Mouse (Mus musculus) stomach, postnatal 0 days (tissue): ENCODE measurements around the gene Tle4. TPM values are rescaled to one million over a fixed set of nuclear protein-coding genes. Genes with fewer than 3 reads are reported as not detected.

ENCODE experiments used
- ATAC-seq: fragments of 200-750 bp; cut with Nextera tagmentation; 2 replicates; pipeline ENCODE4 v1.8.0; 2017; ENCODE audit not compliant: low FRiP score, low TSS enrichment
- DNase-seq: peaks from one replicate; pipeline ENCODE4 v3.0.0-alpha.2; 2016; ENCODE audit warnings: low spot score
- H3K27ac ChIP-seq: fragments of 300-500 bp; sonication (generic); replicated peaks from 2 replicates; pipeline ENCODE4 v1.5.1; 2014; ENCODE audit warnings: mild to moderate bottlenecking, control low read depth
- H3K27me3 ChIP-seq: fragments of 300-500 bp; sonication (generic); 2 replicates; pipeline ENCODE4 v1.6.1; 2014; ENCODE audit warnings: low read length; ENCODE audit not compliant: control insufficient read depth, insufficient read depth
- H3K36me3 ChIP-seq: fragments of 300-500 bp; sonication (generic); 2 replicates; pipeline ENCODE4 v1.6.1; 2014; ENCODE audit warnings: low read length, mixed read lengths; ENCODE audit not compliant: control insufficient read depth, insufficient read depth
- H3K4me1 ChIP-seq: fragments of 300-500 bp; sonication (generic); replicated peaks from 2 replicates; pipeline ENCODE4 v1.6.1; 2014; ENCODE audit warnings: antibody characterized with exemption; ENCODE audit not compliant: control insufficient read depth, insufficient read depth
- H3K4me2 ChIP-seq: fragments of 300-500 bp; sonication (generic); replicated peaks from 2 replicates; pipeline ENCODE4 v1.6.1; 2014; ENCODE audit warnings: low read depth, mild to moderate bottlenecking, control low read depth, moderate library complexity
- H3K4me3 ChIP-seq: fragments of 300-500 bp; sonication (generic); 2 replicates; pipeline ENCODE4 v1.5.1; 2014; ENCODE audit warnings: low read depth, low read length, control low read depth
- H3K9ac ChIP-seq: fragments of 300-500 bp; sonication (generic); 2 replicates; pipeline ENCODE4 v1.6.1; 2014; ENCODE audit warnings: mild to moderate bottlenecking, low read length, control low read depth, mixed read lengths
- H3K9me3 ChIP-seq: fragments of 300-500 bp; sonication (generic); 2 replicates; pipeline ENCODE4 v1.6.1; 2016; ENCODE audit warnings: low read length; ENCODE audit not compliant: control insufficient read depth
- CTCF ChIP-seq: IDR thresholded peaks from 2 replicates; pipeline ENCODE4 v1.5.1; 2016; ENCODE audit warnings: antibody characterized with exemption, low read depth, mild to moderate bottlenecking, moderate library complexity
- EP300 ChIP-seq: optimal IDR thresholded peaks from 2 replicates; pipeline ENCODE3; 2016; ENCODE audit warnings: antibody characterized with exemption
- WGBS: fragments of 180-500 bp; shearing (Covaris S2); extraction: QIAGEN DNeasy Blood & Tissue Kit; methylation state at CpG from one replicate; pipeline ENCODE4 v1.1.7; 2014; 5-methylcytosine and 5-hydroxymethylcytosine counted together
- polyA plus RNA-seq: library from polyadenylated mRNA; unstranded; fragments of >200 nt; fragmentation: Nextera tagmentation; extraction: Ambion mirVana; gene quantifications from 2 replicates; pipeline ENCODE4 v1.2.1, GENCODE M21; 2015

Tle4 gene
- polyA plus RNA-seq, 1 experiment from 2014 or later: 5.1 TPM

- Histone ChIP-seq H3K27ac (no peak overlapping the region), H3K4me3 (no peak overlapping the region), H3K9me3 (no peaks in the 10 kb centered on the region), H3K4me2 (no peak overlapping the region), H3K9ac (no peak overlapping the region), H3K27me3 (no peaks in the 10 kb centered on the region), H3K36me3 (no peaks in the 10 kb centered on the region), H3K4me1 (no peaks in the 10 kb centered on the region)
- 41% methylated on average over 4 of the region's 4 CpGs for WGBS
- no peak for DNase-seq
- TF ChIP-seq EP300 (no peak), CTCF (no peak)
- ATAC-seq: no peak
These were observed 182.9 kb downstream of the Tle4 start for GRCm38 (mm10) chr19:14414957-14415356.

- 51% methylated on average over 10 of the region's 10 CpGs for WGBS
- TF ChIP-seq EP300 (no peak), CTCF (no peak)
- Histone ChIP-seq H3K4me2 (no peak overlapping the region), H3K9me3 (no peaks in the 10 kb centered on the region), H3K4me1 (no peaks in the 10 kb centered on the region), H3K27me3 (no peaks in the 10 kb centered on the region), H3K27ac (no peak overlapping the region), H3K9ac (no peak overlapping the region), H3K4me3 (no peak overlapping the region), H3K36me3 (no peaks in the 10 kb centered on the region)
- DNase-seq (no peak), ATAC-seq (no peak)
These were observed 191.2 kb downstream of the Tle4 start for GRCm38 (mm10) chr19:14406603-14407002.
